Mouse (Mus musculus): Measurements from ENCODE around the gene Pten. TPM values are rescaled to one million over a fixed set of nuclear protein-coding genes. Genes with fewer than 3 reads are reported as not detected.
A peak's percentile ranks its signal among the peaks of the same experiment; 100 is the strongest.

Pten gene
- polyA plus RNA-seq, 1 experiment from 2014 or later, result 22.6 TPM

DNA sequence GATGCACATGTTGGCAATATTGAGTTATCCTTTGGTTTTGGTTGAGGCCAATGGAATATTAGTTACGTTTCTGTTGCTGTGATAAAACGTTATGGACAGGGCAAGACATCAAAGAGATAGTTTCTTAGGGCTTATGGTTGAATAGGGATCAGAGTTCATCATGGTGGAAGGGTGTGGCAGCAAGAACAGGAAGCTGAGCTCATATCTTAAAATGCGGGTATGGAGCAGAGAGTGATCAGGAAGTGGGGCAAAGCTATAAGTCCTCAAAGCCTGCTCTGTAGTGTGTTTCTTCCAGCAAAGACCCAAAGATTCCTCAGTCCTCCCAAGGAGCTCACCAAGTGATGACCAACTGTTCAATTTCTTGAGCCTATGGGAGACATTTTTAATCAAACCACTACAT lies 90.7 kb downstream of the Pten start:
- H3K9me3 ChIP-seq (ENCODE audit: control insufficient read depth, low read length), result no peaks in the 10 kb centered on the region
- DNase-seq, result no peak
- WGBS, result 85% methylated on average over 3 of the region's 3 CpGs
- H3K9ac ChIP-seq (replicated peaks; ENCODE audit: low read length), result no peak overlapping the region
- no peak for ATAC-seq (ENCODE audit: low FRiP score, low TSS enrichment)
- no peaks in the 10 kb centered on the region for H3K4me1 ChIP-seq (ENCODE audit: control insufficient read depth, insufficient read depth, low read length)
- no peaks in the 10 kb centered on the region for H3K27me3 ChIP-seq (ENCODE audit: control insufficient read depth, insufficient read depth, low read length)
- no peak overlapping the region for H3K4me2 ChIP-seq (ENCODE audit: low read length)
- no peak overlapping the region for H3K27ac ChIP-seq (replicated peaks; ENCODE audit: low read depth, low read length)
- H3K36me3 ChIP-seq (ENCODE audit: control insufficient read depth, insufficient read depth, low read length), result no peaks in the 10 kb centered on the region
- no peak overlapping the region for H3K4me3 ChIP-seq (replicated peaks; ENCODE audit: low read depth, low read length)

DNA sequence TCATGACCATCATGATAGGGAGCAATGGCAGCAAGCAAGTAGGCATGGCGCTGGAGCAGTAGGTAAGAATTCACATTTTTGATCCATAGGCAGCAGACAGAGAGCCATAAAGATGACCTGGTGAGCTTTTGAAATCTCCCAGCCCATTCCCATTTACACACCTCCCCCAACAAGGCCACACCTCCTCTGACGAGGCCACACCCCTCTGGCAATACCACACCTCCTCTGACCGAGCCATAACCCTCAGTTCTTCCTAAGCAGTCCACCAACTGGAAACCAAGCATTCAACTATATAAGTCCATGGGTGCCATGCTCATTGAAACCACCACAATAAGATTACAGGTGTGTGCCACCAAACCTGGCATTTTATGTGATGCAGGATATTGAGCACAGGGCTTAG lies 95.0 kb downstream of the Pten start:
- Histone ChIP-seq H3K27ac (replicated peaks; ENCODE audit: low read depth, low read length) (no peak overlapping the region), H3K36me3 (ENCODE audit: control insufficient read depth, insufficient read depth, low read length) (no peaks in the 10 kb centered on the region), H3K4me3 (replicated peaks; ENCODE audit: low read depth, low read length) (no peak overlapping the region), H3K9ac (replicated peaks; ENCODE audit: low read length) (no peak overlapping the region), H3K9me3 (ENCODE audit: control insufficient read depth, low read length) (no peaks in the 10 kb centered on the region), H3K4me1 (ENCODE audit: control insufficient read depth, insufficient read depth, low read length) (no peaks in the 10 kb centered on the region), H3K27me3 (ENCODE audit: control insufficient read depth, insufficient read depth, low read length) (no peaks in the 10 kb centered on the region), H3K4me2 (ENCODE audit: low read length) (no peak overlapping the region)
- no peak for ATAC-seq (ENCODE audit: low FRiP score, low TSS enrichment)
- 74% methylated on average over 3 of the region's 3 CpGs for whole genome bisulfite sequencing
- DNase-seq, result no peak

DNA sequence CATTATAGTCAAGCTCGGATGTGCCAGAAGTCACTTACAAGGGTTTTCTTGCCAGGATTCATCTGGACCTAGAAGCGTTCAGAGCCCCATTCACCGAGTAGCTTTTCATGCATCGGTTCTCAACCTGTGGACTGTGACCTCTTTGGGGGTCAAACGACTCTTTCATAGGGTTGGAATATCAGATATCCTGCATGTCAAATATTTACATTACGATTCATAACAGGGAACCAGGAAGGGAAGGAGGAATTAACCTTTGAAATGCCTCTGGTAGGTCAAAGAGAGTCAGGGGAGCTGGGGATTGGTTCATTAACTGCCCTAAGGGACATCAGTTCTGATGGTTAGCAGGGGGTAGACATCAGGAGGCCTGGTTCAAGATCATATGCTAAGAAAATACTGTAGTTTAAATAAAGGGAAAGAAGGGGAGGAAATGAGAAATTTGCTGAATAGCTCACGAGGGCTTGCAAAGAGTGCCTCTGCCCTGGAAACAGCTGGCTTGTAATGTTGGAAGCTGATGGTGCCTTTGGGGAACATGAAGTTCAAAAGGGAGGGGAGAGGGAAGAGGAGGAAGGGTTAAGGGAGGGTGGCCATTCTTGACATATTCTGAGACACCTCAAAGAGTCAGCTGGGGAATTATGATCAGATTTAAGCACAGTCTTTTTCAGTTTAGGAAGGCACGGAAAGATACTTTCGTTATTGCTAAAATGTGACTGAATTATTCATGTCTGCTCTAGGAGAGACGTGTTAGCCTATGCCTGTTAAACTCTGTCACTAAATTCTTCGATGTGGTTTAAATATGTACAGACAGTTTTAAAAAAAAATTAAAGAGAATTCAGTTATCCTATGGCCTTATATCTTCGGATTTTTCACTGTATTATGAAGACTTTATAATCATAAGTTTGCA lies 104.6 kb downstream of the Pten start:
- Histone ChIP-seq H3K27me3 (ENCODE audit: control insufficient read depth, insufficient read depth, low read length) (no peaks in the 10 kb centered on the region), H3K36me3 (ENCODE audit: control insufficient read depth, insufficient read depth, low read length) (no peaks in the 10 kb centered on the region), H3K4me2 (ENCODE audit: low read length) (no peak overlapping the region), H3K4me1 (ENCODE audit: control insufficient read depth, insufficient read depth, low read length) (peaks cover 7% of the 10 kb centered on the region), H3K9ac (replicated peaks; ENCODE audit: low read length) (no peak overlapping the region), H3K9me3 (ENCODE audit: control insufficient read depth, low read length) (no peaks in the 10 kb centered on the region), H3K27ac (replicated peaks; ENCODE audit: low read depth, low read length) (no peak overlapping the region), H3K4me3 (replicated peaks; ENCODE audit: low read depth, low read length) (no peak overlapping the region)
- WGBS, result 73% methylated on average over 12 of the region's 12 CpGs
- DNase-seq, result no peak
- ATAC-seq (ENCODE audit: low FRiP score, low TSS enrichment), result no peak

DNA sequence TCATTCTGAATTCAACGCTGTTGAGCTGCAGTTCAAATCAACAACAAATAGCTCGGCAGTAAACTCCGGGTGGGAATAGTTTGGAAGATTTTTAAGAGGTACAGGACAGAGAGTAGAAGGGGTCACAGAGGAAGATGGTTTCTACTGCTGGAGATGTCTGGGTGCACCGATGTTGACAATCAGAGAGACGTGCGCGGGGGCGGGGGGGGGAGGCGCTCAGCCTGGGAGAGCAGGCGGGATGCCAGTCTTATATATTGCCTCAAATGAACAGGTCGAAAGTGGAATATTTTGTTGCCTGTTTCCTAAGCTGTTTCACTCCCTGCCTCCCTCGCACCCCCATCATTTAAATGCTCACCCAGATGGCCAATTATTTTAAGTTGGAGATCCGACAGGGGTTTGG lies 109.5 kb downstream of the Pten start:
- peaks cover 9% of the 10 kb centered on the region for H3K4me1 ChIP-seq (ENCODE audit: control insufficient read depth, insufficient read depth, low read length)
- no peak overlapping the region for H3K27ac ChIP-seq (replicated peaks; ENCODE audit: low read depth, low read length)
- no peaks in the 10 kb centered on the region; the same call in 1 of the 2 replicates for H3K9me3 ChIP-seq (ENCODE audit: control insufficient read depth, low read length)
- no peaks in the 10 kb centered on the region for H3K36me3 ChIP-seq (ENCODE audit: control insufficient read depth, insufficient read depth, low read length)
- WGBS, result 4% methylated on average over 13 of the region's 13 CpGs
- ATAC-seq (ENCODE audit: low FRiP score, low TSS enrichment), result peak; percentile 47; the same call in 1 of the 2 replicates
- H3K4me3 ChIP-seq (replicated peaks; ENCODE audit: low read depth, low read length), result peak overlapping the region; percentile 19; the same call in 1 of the 2 replicates
- H3K4me2 ChIP-seq (ENCODE audit: low read length), result peak overlapping the region; percentile 53
- DNase-seq, result peak; percentile 33
- no peak overlapping the region for H3K9ac ChIP-seq (replicated peaks; ENCODE audit: low read length)
- H3K27me3 ChIP-seq (ENCODE audit: control insufficient read depth, insufficient read depth, low read length), result no peaks in the 10 kb centered on the region

DNA sequence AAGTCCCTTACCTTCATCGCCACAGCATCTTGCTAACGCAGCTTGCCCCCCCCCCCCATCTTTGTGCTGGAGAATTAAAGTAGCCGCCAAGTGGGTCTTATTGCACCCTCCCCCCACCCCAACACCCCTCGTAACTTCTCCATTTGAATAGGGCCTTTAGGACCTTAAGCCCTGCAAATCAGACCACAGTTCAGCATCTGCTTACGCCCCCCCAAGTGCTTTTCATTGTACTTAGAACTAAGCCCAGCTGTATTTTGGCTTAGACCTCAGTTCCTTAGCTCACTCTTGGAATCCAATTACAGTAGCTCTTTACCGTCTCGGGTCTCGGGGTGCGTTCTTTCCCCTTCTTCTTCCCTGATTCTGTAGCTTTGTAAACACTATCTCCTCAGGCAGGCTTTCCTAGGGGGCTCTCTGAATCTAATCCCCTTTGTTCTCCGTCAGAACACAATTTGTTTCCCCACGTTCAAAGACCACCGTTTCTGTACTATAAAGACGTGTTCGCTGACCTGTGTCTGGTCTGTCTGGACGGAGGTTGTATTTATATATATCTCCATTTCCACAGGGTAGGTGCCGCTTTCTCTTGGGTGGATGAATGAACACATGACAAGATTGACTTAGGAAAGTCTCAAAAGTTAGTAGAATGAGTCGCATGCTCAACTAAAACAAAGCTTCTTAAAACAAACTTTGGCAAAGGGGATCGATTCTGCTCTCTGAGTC lies 110.0 kb downstream of the Pten start:
- Histone ChIP-seq H3K27ac (replicated peaks; ENCODE audit: low read depth, low read length) (no peak overlapping the region), H3K36me3 (ENCODE audit: control insufficient read depth, insufficient read depth, low read length) (no peaks in the 10 kb centered on the region), H3K4me3 (replicated peaks; ENCODE audit: low read depth, low read length) (peak overlapping the region; percentile 19; the same call in 1 of the 2 replicates), H3K27me3 (ENCODE audit: control insufficient read depth, insufficient read depth, low read length) (no peaks in the 10 kb centered on the region), H3K4me1 (ENCODE audit: control insufficient read depth, insufficient read depth, low read length) (peaks cover 9% of the 10 kb centered on the region), H3K4me2 (ENCODE audit: low read length) (peak overlapping the region; percentile 53), H3K9ac (replicated peaks; ENCODE audit: low read length) (no peak overlapping the region), H3K9me3 (ENCODE audit: control insufficient read depth, low read length) (no peaks in the 10 kb centered on the region; the same call in 1 of the 2 replicates)
- ATAC-seq (ENCODE audit: low FRiP score, low TSS enrichment) (peak; percentile 26; the same call in 1 of the 2 replicates), DNase-seq (peak; percentile 54)
- 1% methylated on average over 18 of the region's 18 CpGs for WGBS

DNA sequence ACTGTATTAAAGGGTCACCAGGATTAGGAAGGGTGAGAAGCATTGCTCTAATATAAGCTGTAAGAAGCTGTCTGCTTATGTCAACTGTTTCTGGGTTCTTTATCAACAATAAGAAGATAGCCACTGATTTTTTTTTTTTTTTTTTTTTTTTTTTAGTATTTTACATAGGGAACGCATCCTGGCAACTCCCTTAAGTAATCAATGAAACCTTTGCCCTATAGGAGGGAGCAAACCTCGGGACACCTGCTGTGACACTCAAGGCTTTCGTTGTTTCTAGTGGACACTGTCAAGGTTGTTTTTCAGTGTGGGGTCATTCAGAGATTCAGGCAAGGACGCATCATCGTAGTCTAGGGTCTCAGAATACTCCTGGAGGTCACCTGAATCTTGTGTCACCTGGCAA lies 111.3 kb downstream of the Pten start:
- 54% methylated on average over 5 of the region's 5 CpGs for WGBS
- Histone ChIP-seq H3K36me3 (ENCODE audit: control insufficient read depth, insufficient read depth, low read length) (no peaks in the 10 kb centered on the region), H3K27ac (replicated peaks; ENCODE audit: low read depth, low read length) (no peak overlapping the region), H3K27me3 (ENCODE audit: control insufficient read depth, insufficient read depth, low read length) (no peaks in the 10 kb centered on the region), H3K9ac (replicated peaks; ENCODE audit: low read length) (no peak overlapping the region), H3K4me1 (ENCODE audit: control insufficient read depth, insufficient read depth, low read length) (peaks cover 9% of the 10 kb centered on the region), H3K4me2 (ENCODE audit: low read length) (no peak overlapping the region), H3K4me3 (replicated peaks; ENCODE audit: low read depth, low read length) (no peak overlapping the region), H3K9me3 (ENCODE audit: control insufficient read depth, low read length) (no peaks in the 10 kb centered on the region; the same call in 1 of the 2 replicates)
- DNase-seq (no peak), ATAC-seq (ENCODE audit: low FRiP score, low TSS enrichment) (no peak)

DNA sequence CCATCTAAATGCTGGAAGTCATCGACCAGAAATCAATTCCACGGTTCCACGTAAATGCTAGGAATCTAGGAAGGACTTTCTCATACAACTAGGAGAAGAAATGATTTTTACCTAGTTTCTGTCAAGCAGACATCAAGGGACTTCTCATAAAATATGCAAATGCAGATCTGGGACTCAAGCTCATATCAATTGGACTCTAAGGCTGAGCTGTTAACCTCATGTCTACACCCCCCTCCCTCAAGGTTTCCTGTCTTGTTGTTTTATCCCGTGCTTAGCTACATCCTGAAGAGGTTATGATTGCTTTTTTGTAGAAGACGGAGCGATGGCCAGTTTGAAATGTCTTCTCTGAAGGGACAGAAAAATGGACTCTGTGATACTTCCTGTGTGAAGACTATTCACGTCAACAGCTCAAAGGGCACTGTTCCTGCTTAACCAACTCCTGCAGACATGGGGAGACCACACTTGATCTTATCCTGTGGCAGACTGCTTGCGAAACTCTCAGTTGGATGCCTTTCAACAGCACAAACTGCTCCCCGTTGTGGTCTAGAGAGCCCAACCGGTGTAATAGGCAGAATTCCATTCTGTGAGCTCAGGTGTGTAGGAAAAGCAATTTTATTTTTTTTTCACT lies 111.9 kb downstream of the Pten start:
- Histone ChIP-seq H3K9ac (replicated peaks; ENCODE audit: low read length) (no peak overlapping the region), H3K36me3 (ENCODE audit: control insufficient read depth, insufficient read depth, low read length) (no peaks in the 10 kb centered on the region), H3K4me1 (ENCODE audit: control insufficient read depth, insufficient read depth, low read length) (peaks cover 12% of the 10 kb centered on the region), H3K27ac (replicated peaks; ENCODE audit: low read depth, low read length) (no peak overlapping the region), H3K4me3 (replicated peaks; ENCODE audit: low read depth, low read length) (no peak overlapping the region), H3K27me3 (ENCODE audit: control insufficient read depth, insufficient read depth, low read length) (no peaks in the 10 kb centered on the region), H3K4me2 (ENCODE audit: low read length) (no peak overlapping the region), H3K9me3 (ENCODE audit: control insufficient read depth, low read length) (no peaks in the 10 kb centered on the region; the same call in 1 of the 2 replicates)
- ATAC-seq (ENCODE audit: low FRiP score, low TSS enrichment) (no peak), DNase-seq (no peak)
- WGBS, result 48% methylated on average over 10 of the region's 10 CpGs

DNA sequence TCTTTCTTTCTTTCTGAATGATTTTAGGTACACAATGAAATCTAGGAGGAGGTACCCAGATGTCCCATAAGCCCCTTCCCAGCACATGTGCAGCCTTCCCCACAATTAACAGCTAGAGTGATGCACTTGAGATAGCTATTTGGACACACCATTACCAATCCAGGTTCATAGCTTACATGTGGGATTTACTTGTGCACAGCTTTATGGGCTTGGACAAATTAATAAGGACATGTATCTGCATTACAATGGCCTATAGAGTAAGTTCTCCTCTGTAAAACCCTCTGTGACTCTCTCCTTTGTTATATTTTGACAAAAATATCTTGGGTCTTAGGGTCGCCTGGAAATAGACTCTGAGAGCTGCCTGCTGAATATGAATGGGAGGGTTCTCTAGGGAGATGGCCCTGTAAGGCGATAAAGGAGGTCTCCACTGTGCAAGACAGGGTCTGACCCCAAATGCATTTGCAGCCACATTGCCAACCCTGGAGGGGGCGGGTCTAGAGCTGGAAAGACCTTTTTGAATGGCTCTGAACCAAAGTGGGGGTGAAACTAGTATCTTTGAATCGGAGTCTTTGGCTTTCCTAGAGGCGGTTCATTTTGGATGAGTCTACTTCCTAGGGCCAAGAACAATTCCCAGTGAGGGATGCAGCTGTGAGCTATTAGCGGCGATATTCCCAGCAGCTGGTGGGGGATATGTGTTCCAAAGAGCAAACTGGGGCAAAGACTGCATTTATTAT lies 116.8 kb downstream of the Pten start:
- Histone ChIP-seq H3K27ac (replicated peaks; ENCODE audit: low read depth, low read length) (no peak overlapping the region), H3K4me1 (ENCODE audit: control insufficient read depth, insufficient read depth, low read length) (peaks cover 7% of the 10 kb centered on the region), H3K4me2 (ENCODE audit: low read length) (no peak overlapping the region), H3K36me3 (ENCODE audit: control insufficient read depth, insufficient read depth, low read length) (no peaks in the 10 kb centered on the region), H3K4me3 (replicated peaks; ENCODE audit: low read depth, low read length) (no peak overlapping the region), H3K9ac (replicated peaks; ENCODE audit: low read length) (no peak overlapping the region), H3K9me3 (ENCODE audit: control insufficient read depth, low read length) (no peaks in the 10 kb centered on the region; the same call in 1 of the 2 replicates), H3K27me3 (ENCODE audit: control insufficient read depth, insufficient read depth, low read length) (no peaks in the 10 kb centered on the region)
- DNase-seq (peak; percentile 53), ATAC-seq (ENCODE audit: low FRiP score, low TSS enrichment) (peak; percentile 62; the same call in 1 of the 2 replicates)
- WGBS, result 7% methylated on average over 7 of the region's 7 CpGs

All from midbrain, embryonic 14.5 days (tissue).